Mouse (Mus musculus): ENCODE results near the gene Gm4353.

GRCm38 (mm10) chr7:116038511-116038910 is 45.9 kb downstream of the Gm4353 start, which contains the start of gene Sox6:
- TF ChIP-seq CTCF (IDR thresholded peaks at IDR 0.05; ENCODE audit: extremely low read depth, insufficient read depth, low read length) (no peak), POLR2A (IDR thresholded peaks at IDR 0.05; ENCODE audit: extremely low read depth, insufficient read depth, low read length) (no peak)

Data from cortical plate, adult 2 months (tissue).